Mouse (Mus musculus): Measurements from ENCODE around the gene Prss37. TPM values are rescaled to one million over a fixed set of nuclear protein-coding genes. Genes with fewer than 3 reads are reported as not detected.

The Prss37 gene
- not detected for polyA plus RNA-seq (2017; shearing (Covaris generic))

DNA sequence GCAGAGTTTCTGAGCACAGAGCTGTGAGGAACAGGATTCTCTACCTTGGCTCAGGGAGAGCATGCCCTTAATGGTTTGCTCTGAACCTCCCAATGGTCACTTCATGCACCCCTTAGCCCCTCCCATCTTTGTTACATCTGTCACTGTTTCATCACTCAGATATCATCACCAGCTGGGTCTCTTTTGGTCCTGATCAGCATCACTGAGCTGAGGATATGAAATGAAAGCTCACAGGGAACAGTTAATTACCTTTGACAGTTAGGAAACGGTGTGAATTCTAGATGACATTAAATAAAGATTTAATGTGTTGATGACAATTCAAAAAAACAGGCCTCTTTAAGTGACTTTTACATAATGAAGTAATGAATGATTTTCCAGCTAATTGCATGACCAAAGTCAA, at the start of gene Prss37:
Gene Prss37 (minus strand): TSS at position 101 of the 400 bp plus-strand sequence.

DNA sequence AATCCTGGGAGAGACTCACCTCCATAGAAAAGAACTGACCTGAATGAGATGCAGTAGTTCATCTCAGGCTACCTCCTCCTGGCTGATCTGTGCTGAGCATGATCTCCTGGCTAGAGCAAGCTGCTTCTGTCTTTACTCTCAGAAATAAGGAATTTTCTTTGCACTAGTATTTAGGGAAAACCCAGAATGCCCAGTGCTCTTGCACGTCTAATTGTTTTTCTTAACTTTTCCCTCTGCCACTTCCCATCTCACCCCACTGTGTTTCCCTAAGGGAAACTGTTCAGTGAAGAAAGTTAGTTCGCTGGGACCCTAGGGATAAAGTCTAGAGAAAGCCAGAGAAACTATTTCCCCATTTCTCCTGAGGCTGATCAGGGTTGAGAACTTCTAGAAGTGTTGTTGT, 35.6 kb upstream of the Prss37 start, which contains the start of gene Olfr461:
Gene Olfr461 (minus strand): TSS at position 101 of the 400 bp plus-strand sequence.

DNA sequence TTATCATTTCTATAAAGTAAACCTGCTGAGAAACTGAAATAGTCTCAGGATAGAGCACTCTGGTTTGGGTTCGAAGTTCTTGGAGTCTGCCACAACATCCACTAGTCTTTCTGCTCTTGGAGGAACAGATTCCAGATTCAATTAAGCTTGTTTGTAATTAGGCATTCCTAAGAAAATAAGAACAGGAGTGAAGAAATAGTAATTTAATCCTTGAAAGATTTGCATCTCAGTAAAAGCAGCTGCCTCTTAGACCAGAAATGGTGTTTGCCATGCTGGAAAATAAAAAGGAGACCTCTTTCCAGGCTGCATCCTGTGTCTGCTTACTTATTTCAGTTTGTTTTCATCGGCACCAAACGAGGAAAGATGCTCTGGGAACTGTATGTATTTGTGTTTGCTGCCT, 26.1 kb downstream of the Prss37 start, which contains the start of gene Tas2r108:
Gene Tas2r108 (plus strand): TSS at position 301 of the 400 bp plus-strand sequence.

DNA sequence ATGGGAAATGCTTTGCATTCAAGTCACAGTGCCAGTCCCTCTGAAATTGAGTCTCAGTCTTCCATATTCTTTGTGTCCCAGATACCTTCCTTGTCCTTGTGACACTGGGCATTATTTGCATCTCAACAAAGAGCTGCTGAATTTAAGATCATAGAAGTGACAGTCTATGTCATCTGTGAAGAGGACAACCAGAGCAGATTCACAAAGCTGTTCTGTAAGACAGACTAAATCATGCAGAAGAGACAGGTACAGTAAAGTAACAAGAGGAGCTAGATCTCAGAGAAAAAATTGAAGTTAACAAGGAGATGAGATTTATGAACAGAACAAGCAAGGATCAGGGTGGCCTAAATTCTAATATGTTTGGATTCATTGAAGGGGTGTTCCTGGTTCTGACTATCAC, 28.4 kb downstream of the Prss37 start, which contains the start of gene Tas2r137:
Gene Tas2r137 (plus strand): TSS at position 301 of the 400 bp plus-strand sequence.

DNA sequence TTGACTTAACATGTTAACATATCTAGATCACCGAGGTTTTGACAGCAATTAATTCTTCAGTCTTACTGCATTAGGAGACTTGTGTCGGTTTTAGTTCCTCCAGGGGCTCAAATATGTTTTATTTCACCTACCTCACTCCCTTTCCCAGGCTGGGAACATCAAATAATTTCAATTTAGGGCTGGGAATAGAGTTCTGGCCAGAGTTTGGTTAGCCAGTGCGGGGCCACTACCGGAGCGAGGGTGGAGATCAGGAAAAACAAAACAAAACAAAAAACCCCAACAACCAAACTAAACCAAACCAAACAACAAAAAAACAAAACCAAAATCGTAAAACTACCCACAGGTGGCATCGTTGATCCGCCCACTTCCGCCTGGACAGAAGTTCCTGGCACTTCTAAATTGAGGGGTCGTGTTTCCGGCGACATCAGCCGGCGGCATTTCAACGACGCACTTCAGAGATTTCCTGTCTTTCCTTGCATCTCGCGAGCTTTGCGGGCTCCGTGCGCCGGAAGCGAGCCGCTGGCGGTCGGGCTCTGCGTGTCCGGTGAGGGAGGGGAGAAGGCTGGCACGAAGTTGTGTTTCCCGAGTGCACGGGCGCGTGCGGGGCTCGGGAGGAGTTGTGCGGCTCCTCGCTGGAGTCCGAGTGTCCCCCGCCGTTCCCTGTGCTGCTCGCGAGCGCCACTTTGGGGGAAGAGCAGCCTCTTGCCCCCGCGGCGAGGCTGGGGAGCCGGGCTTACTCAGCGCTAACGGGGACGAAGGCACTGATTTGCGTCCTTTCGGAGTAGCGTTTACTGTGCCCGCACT, 48.2 kb downstream of the Prss37 start, which contains the start of gene Ssbp1:
Gene Ssbp1 (plus strand): TSS at position 437 of the 804 bp plus-strand sequence.

Other genes with a start within 250 kb of the Prss37 start
- gene Agk, start 194.3 kb downstream of the Prss37 start, polyA plus RNA-seq (2017; shearing (Covaris generic)), result 37.7 TPM
- gene E330009J07Rik, start 83.4 kb downstream of the Prss37 start, polyA plus RNA-seq (2017; shearing (Covaris generic)), result 20.2 TPM
- gene Wee2, start 80.4 kb downstream of the Prss37 start, polyA plus RNA-seq (2017; shearing (Covaris generic)), result not detected
- 68.2 TPM for gene Ssbp1, start 48.2 kb downstream of the Prss37 start, polyA plus RNA-seq (2017; shearing (Covaris generic))
- not detected for gene Tas2r137, start 28.3 kb downstream of the Prss37 start, polyA plus RNA-seq (2017; shearing (Covaris generic))
- not detected for gene Tas2r108, start 26.0 kb downstream of the Prss37 start, polyA plus RNA-seq (2017; shearing (Covaris generic))
- not detected for gene Olfr461, start 35.5 kb upstream of the Prss37 start, polyA plus RNA-seq (2017; shearing (Covaris generic))
- 0.29 TPM for gene Olfr460, start 50.0 kb upstream of the Prss37 start, polyA plus RNA-seq (2017; shearing (Covaris generic))
- gene Clec5a, start 66.3 kb upstream of the Prss37 start, polyA plus RNA-seq (2017; shearing (Covaris generic)), result not detected
- gene Tas2r138, start 93.8 kb upstream of the Prss37 start, polyA plus RNA-seq (2017; shearing (Covaris generic)), result not detected
- 0.10 TPM for gene Mgam, start 109.3 kb upstream of the Prss37 start, polyA plus RNA-seq (2017; shearing (Covaris generic))

Measured in effector memory CD4-positive, alpha-beta T cell, adult 7 months (primary cell).